Mouse (Mus musculus) liver, adult 2 months (tissue): ENCODE results near the gene Gm37419.

Experiments used
- CTCF ChIP-seq: fragments of 200-500 bp; IDR thresholded peaks from 2 replicates; pipeline ENCODE4 v1.5.1; 2011; ENCODE audit warnings: low read depth, low read length, control low read depth
- POLR2A ChIP-seq: fragments of 200-500 bp; IDR thresholded peaks from 2 replicates; pipeline ENCODE4 v1.6.1; 2011; ENCODE audit warnings: low read length, control low read depth; ENCODE audit not compliant: insufficient read depth; ENCODE audit errors: extremely low read depth

GRCm38 (mm10) chr16:23973635-23974367 lies 14.5 kb upstream of the Gm37419 start:
- TF ChIP-seq CTCF = no peak
- no peak for TF ChIP-seq POLR2A
